In genomic region chr5:77275950-77276349, GRCm38 (mm10) we compare ENCODE assay signal across 8 mouse cellular contexts. TPM values are rescaled to one million over a fixed set of nuclear protein-coding genes. Genes with fewer than 3 reads are reported as not detected.
DNase-seq lines count a peak whose midpoint lies in the region; ATAC-seq lines count a peak whose summit lies in the region.

No protein-coding gene starts in this region.

- WGBS in kidney, embryonic 15.5 days = 98% methylated on average over 5 of the region's 5 CpGs

- H3K27ac ChIP-seq in kidney, embryonic 15.5 days = no peak overlapping the region

- H3K4me2 ChIP-seq in kidney, embryonic 15.5 days = no peak overlapping the region

- no peaks in the 10 kb centered on the region for H3K27me3 ChIP-seq in kidney, embryonic 15.5 days

- DNase-seq in adrenal gland, postnatal 14 days = peak; percentile 46
- no peak for DNase-seq in adrenal gland, adult 8-10 months
- DNase-seq in kidney, adult 9 months = peak; percentile 41
- peak; percentile 43 for DNase-seq in NIH3T3 (ENCODE audit: low read depth)
- DNase-seq in kidney, postnatal 14 days = peak; percentile 33
- DNase-seq in retina, embryonic 14.5 days (ENCODE audit: low spot score) = peak; percentile 51
- no peak for DNase-seq in urinary bladder, adult 18-20 months (ENCODE audit: low spot score in 2 of 2)

- no peak overlapping the region for H3K4me3 ChIP-seq in kidney, embryonic 15.5 days (replicated peaks)

- no peaks in the 10 kb centered on the region for H3K9me3 ChIP-seq in kidney, embryonic 15.5 days (replicated peaks)

- peaks cover 99% of the 10 kb centered on the region for H3K36me3 ChIP-seq in kidney, embryonic 15.5 days

- ATAC-seq in kidney, embryonic 15.5 days (replicated peaks; ENCODE audit: low FRiP score) = no peak

- H3K4me1 ChIP-seq in kidney, embryonic 15.5 days = 0 out of 2 replicates have a peak, but pooled peaks cover 5% of the 10 kb centered on the region

- no peak overlapping the region for H3K9ac ChIP-seq in kidney, embryonic 15.5 days

RNA-seq across cellular contexts. Expression of gene Rest, which starts 10.7 kb away (rescaled TPM):
- 26.0 and 26.1 TPM in 2 replicates for total RNA-seq in adrenal gland, postnatal 14 days (2021)
- 10 to 100 TPM; 24.0 to 31.9 (median 26.4) TPM for total RNA-seq in adrenal gland, adult 8-10 months (2022)
- polyA plus RNA-seq in kidney, embryonic 15.5 days (2015; fragmentation: Nextera tagmentation; extraction: Ambion mirVana) = 39.2 and 40.4 TPM in 2 replicates

RNA-seq across cellular contexts. Expression of gene Noa1, which starts 33.9 kb away (rescaled TPM):
- 30.4 and 32.3 TPM in 2 replicates for total RNA-seq in adrenal gland, postnatal 14 days (2021)
- 10 to 100 TPM; 25.0 to 29.8 (median 27.7) TPM for total RNA-seq in adrenal gland, adult 8-10 months (2022)
- polyA plus RNA-seq in kidney, embryonic 15.5 days (2015; fragmentation: Nextera tagmentation; extraction: Ambion mirVana) = 35.7 and 36.2 TPM in 2 replicates

RNA-seq across cellular contexts. Expression of gene Polr2b, which starts 34.0 kb away (rescaled TPM):
- total RNA-seq in adrenal gland, postnatal 14 days (2021) = 63.3 and 67.0 TPM in 2 replicates
- 100 to 1,000 TPM in 2 of 4 experiments, 10 to 100 TPM in 2; 63.5 to 111 (median 85.4) TPM for total RNA-seq in adrenal gland, adult 8-10 months (2022)
- 67.0 and 69.5 TPM in 2 replicates for polyA plus RNA-seq in kidney, embryonic 15.5 days (2015; fragmentation: Nextera tagmentation; extraction: Ambion mirVana)

Comparison
In these comparisons a context has a peak if more than half of its experiments do, and no peak if none do; other contexts are left out.
1. DNase-seq: peak in adrenal gland, postnatal 14 days (single experiment), kidney, adult 9 months (single experiment), NIH3T3 (single experiment), kidney, postnatal 14 days (single experiment) and retina, embryonic 14.5 days (single experiment); none in adrenal gland, adult 8-10 months (single experiment) and urinary bladder, adult 18-20 months (0 of 2).